Mouse (Mus musculus): Measurements from ENCODE around the gene Akap2. TPM values are rescaled to one million over a fixed set of nuclear protein-coding genes. Genes with fewer than 3 reads are reported as not detected.

Gene Akap2
- polyA plus RNA-seq, 1 experiment from 2014 or later: 1.5 TPM

- Histone ChIP-seq H3K36me3 (no peaks in the 10 kb centered on the region), H3K27ac (no peak overlapping the region), H3K9me3 (replicated peaks) (no peaks in the 10 kb centered on the region), H3K4me1 (replicated peaks) (no peaks in the 10 kb centered on the region), H3K9ac (no peak overlapping the region), H3K4me3 (replicated peaks) (peak overlapping the region; percentile 30), H3K4me2 (peak overlapping the region; percentile 37), H3K27me3 (0 out of 2 replicates have a peak, but pooled peaks cover 7% of the 10 kb centered on the region)
- no peak for DNase-seq
- no peak for ATAC-seq (ENCODE audit: low read depth)
- WGBS (ENCODE audit: insufficient replicate concordance): 26% methylated on average over 17 of the region's 17 CpGs
These were observed 197.9 kb downstream of the Akap2 start for GRCm38 (mm10) chr4:57915216-57915965.

GRCm38 (mm10) chr4:57916201-57916661 lies 198.8 kb downstream of the Akap2 start, which contains the start of gene D630039A03Rik:
TSS of gene D630039A03Rik (minus strand) at chr4:57916297.
- DNase-seq: no peak

GRCm38 (mm10) chr4:57916711-57917110 lies 199.3 kb downstream of the Akap2 start:
- DNase-seq: no peak
- Histone ChIP-seq H3K4me2 (peak overlapping the region; percentile 37; the same call in 1 of the 2 replicates), H3K27me3 (0 out of 2 replicates have a peak, but pooled peaks cover 7% of the 10 kb centered on the region), H3K36me3 (no peaks in the 10 kb centered on the region), H3K9ac (no peak overlapping the region), H3K9me3 (replicated peaks) (no peaks in the 10 kb centered on the region), H3K27ac (no peak overlapping the region), H3K4me3 (replicated peaks) (no peak overlapping the region), H3K4me1 (replicated peaks) (no peaks in the 10 kb centered on the region)
- WGBS (ENCODE audit: insufficient replicate concordance): 54% methylated on average over 4 of the region's 4 CpGs
- no peak for ATAC-seq (ENCODE audit: low read depth)

More at GRCm38 (mm10) chr4:57916201-57916661, 198.8 kb downstream of the Akap2 start, which contains the start of gene D630039A03Rik:
- Histone ChIP-seq H3K9ac (no peak within 1 kb of the TSS), H3K4me3 (replicated peaks) (peak within 1 kb of the TSS; percentile 30), H3K36me3 (no peaks in the 10 kb centered on the region), H3K27me3 (0 out of 2 replicates have a peak, but pooled peaks cover 7% of the 10 kb centered on the region), H3K9me3 (replicated peaks) (no peaks in the 10 kb centered on the region), H3K4me2 (peak within 1 kb of the TSS; percentile 37), H3K27ac (no peak within 1 kb of the TSS), H3K4me1 (replicated peaks) (no peaks in the 10 kb centered on the region)
- WGBS (ENCODE audit: insufficient replicate concordance): 18% methylated on average over 9 of the region's 9 CpGs
- ATAC-seq (ENCODE audit: low read depth): no peak

DNA sequence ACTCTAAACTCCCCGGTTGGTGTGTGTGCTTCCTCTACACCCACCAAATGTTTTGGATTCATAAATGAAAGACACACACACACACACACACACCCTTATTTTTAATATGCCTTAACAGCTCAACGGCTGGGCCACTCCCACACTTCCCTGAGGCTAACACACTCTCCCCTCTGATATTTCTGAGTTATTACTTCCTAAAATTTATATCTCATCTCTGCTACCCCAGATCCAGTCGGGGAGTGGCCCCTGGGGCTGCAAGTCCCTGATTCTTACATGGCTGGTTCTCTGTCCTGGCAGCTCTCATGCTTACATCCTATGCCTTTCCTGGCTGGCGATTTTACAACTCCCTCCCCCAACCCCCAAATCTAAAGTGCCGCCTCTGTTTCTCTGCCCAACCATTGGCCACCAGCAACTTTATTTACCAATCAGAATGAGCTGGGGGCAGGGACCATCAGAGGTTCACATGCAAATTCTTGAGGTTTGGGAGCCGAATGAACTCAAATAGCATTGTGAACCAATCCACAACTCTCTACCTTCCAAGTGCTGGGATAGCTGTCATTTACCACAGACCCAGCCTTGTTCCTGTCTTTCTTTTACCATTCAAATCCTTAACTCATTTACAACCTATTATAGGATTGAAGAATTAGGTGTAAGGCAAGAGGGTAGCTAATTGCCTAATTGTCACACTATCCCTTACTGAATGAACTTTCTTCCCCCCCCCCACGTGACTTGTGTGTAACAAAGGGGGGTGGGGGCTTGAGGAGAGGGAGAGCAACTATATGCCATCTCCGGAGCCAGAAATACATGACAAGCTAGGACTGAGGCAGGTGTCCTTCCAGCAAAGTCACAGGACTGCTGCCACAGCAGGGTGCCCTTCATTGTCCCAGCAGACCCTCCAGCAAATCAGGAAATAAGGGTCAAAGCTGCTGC lies 202.3 kb downstream of the Akap2 start:
- H3K4me2 ChIP-seq: no peak overlapping the region
- H3K4me3 ChIP-seq (replicated peaks): no peak overlapping the region
- no peaks in the 10 kb centered on the region for H3K9me3 ChIP-seq (replicated peaks)
- ATAC-seq (ENCODE audit: low read depth) (no peak), DNase-seq (no peak)
- no peaks in the 10 kb centered on the region for H3K36me3 ChIP-seq
- 0 out of 2 replicates have a peak, but pooled peaks cover 6% of the 10 kb centered on the region for H3K27me3 ChIP-seq
- no peak overlapping the region for H3K9ac ChIP-seq
- no peak overlapping the region for H3K27ac ChIP-seq
- 19% methylated on average over 8 of the region's 8 CpGs for WGBS (ENCODE audit: insufficient replicate concordance)
- H3K4me1 ChIP-seq (replicated peaks): no peaks in the 10 kb centered on the region

- no peak overlapping the region for H3K9ac ChIP-seq
- no peaks in the 10 kb centered on the region for H3K9me3 ChIP-seq (replicated peaks)
- H3K27ac ChIP-seq: no peak overlapping the region
- no peaks in the 10 kb centered on the region for H3K27me3 ChIP-seq
- H3K4me3 ChIP-seq (replicated peaks): no peak overlapping the region
- WGBS (ENCODE audit: insufficient replicate concordance): 56% methylated on average over 1 of the region's 1 CpGs
- H3K4me2 ChIP-seq: no peak overlapping the region
- H3K36me3 ChIP-seq: no peaks in the 10 kb centered on the region
- DNase-seq (no peak), ATAC-seq (ENCODE audit: low read depth) (no peak)
- no peaks in the 10 kb centered on the region for H3K4me1 ChIP-seq (replicated peaks)
These were observed 203.1 kb downstream of the Akap2 start for GRCm38 (mm10) chr4:57920522-57920921.

DNA sequence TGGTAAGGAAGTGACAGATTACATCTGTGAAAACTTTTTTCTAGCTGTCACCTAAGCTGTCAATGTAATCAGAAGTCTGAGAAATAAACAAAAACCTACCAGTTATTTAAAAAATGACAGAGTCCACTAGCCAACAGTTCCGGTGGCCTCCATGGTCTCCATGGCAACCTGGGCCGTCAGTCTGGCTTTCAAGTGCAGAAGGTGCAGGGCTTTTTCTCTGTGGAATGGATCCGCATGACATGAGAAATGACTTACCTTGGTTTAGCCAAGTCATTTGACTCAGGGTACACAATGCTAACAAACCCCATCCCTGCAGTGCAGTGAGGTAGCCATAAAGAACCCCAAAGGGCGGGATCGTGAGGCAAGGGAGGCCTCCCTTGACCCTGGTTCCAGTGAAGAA lies 204.7 kb downstream of the Akap2 start:
- Histone ChIP-seq H3K9me3 (replicated peaks) (no peaks in the 10 kb centered on the region), H3K4me3 (replicated peaks) (no peak overlapping the region), H3K4me2 (no peak overlapping the region), H3K36me3 (no peaks in the 10 kb centered on the region), H3K4me1 (replicated peaks) (no peaks in the 10 kb centered on the region), H3K27me3 (no peaks in the 10 kb centered on the region), H3K27ac (no peak overlapping the region), H3K9ac (no peak overlapping the region)
- ATAC-seq (ENCODE audit: low read depth): no peak
- DNase-seq: no peak
- 58% methylated on average over 5 of the region's 5 CpGs for whole genome bisulfite sequencing (ENCODE audit: insufficient replicate concordance)

DNA sequence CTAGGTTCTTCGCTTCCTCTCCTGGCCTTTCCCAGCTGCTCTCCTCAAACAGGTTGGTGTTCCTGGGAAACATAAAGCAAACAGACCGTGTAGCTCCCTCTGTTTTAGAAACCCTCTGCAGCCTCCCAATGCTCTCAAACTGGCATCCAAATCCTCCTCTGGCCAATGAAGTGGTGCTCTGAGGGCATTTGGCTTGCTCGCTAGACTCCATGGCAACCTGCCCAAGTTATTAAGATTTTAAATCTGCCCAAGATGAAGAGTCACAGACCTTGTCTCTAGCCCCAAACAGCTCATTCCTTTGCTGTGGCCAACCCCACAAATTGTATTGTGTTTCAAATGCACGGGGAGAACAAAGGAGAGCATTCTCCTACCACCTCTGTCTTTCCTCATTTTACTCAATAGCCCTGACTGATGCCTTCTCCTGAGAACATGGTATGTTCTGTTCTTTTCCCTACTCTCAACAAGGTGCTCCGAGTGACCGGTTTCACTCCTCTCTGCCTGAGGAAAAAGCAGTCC lies 207.2 kb downstream of the Akap2 start:
- DNase-seq (no peak), ATAC-seq (ENCODE audit: low read depth) (no peak)
- Histone ChIP-seq H3K27ac (no peak overlapping the region), H3K9ac (no peak overlapping the region), H3K36me3 (no peaks in the 10 kb centered on the region), H3K27me3 (no peaks in the 10 kb centered on the region), H3K4me2 (no peak overlapping the region), H3K9me3 (replicated peaks) (no peaks in the 10 kb centered on the region), H3K4me1 (replicated peaks) (no peaks in the 10 kb centered on the region), H3K4me3 (replicated peaks) (no peak overlapping the region)
- 61% methylated on average over 6 of the region's 6 CpGs for WGBS (ENCODE audit: insufficient replicate concordance)

- no peaks in the 10 kb centered on the region for H3K36me3 ChIP-seq
- H3K4me2 ChIP-seq: no peak overlapping the region
- no peak for ATAC-seq (ENCODE audit: low read depth)
- H3K4me1 ChIP-seq (replicated peaks): 0 out of 2 replicates have a peak, but pooled peaks cover 2% of the 10 kb centered on the region
- H3K9ac ChIP-seq: no peak overlapping the region
- 18% methylated on average over 3 of the region's 3 CpGs for WGBS (ENCODE audit: insufficient replicate concordance)
- no peaks in the 10 kb centered on the region for H3K27me3 ChIP-seq
- no peak overlapping the region for H3K27ac ChIP-seq
- no peak for DNase-seq
- no peaks in the 10 kb centered on the region for H3K9me3 ChIP-seq (replicated peaks)
- no peak overlapping the region for H3K4me3 ChIP-seq (replicated peaks)
These were observed 210.2 kb downstream of the Akap2 start for GRCm38 (mm10) chr4:57927464-57928205.

GRCm38 (mm10) chr4:57930559-57931170 lies 213.2 kb downstream of the Akap2 start:
- Histone ChIP-seq H3K4me1 (replicated peaks) (0 out of 2 replicates have a peak, but pooled peaks cover 2% of the 10 kb centered on the region), H3K9me3 (replicated peaks) (no peaks in the 10 kb centered on the region), H3K27me3 (no peaks in the 10 kb centered on the region), H3K27ac (no peak overlapping the region), H3K4me3 (replicated peaks) (no peak overlapping the region), H3K9ac (no peak overlapping the region), H3K4me2 (no peak overlapping the region), H3K36me3 (no peaks in the 10 kb centered on the region)
- 37% methylated on average over 5 of the region's 5 CpGs for WGBS (ENCODE audit: insufficient replicate concordance)
- DNase-seq (no peak), ATAC-seq (ENCODE audit: low read depth) (no peak)

DNA sequence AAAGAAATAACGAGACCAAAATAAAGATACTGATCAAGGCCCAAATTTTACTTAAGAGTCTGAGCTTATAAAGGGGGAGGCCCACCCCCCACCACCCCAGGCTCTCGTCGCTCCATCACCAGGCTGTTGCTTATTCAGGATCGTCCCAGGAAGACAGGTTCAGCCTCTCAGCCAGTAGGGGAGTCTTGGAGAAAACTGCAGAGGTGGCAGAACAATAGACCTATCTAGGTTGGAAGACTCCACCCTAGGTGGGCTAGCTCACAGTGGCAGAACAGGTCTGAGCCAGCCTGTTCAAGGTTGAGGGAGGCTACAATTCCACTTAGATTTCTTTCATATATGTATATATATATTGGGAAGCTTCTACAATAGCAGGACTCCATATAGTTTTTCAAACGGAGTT lies 216.7 kb downstream of the Akap2 start:
- H3K4me3 ChIP-seq (replicated peaks): no peak overlapping the region
- no peak overlapping the region for H3K4me2 ChIP-seq
- H3K4me1 ChIP-seq (replicated peaks): 0 out of 2 replicates have a peak, but pooled peaks cover 2% of the 10 kb centered on the region
- H3K9me3 ChIP-seq (replicated peaks): no peaks in the 10 kb centered on the region
- no peaks in the 10 kb centered on the region for H3K27me3 ChIP-seq
- no peak overlapping the region for H3K27ac ChIP-seq
- ATAC-seq (ENCODE audit: low read depth): no peak
- no peak for DNase-seq
- WGBS (ENCODE audit: insufficient replicate concordance): 57% methylated on average over 5 of the region's 5 CpGs
- no peaks in the 10 kb centered on the region for H3K36me3 ChIP-seq
- no peak overlapping the region for H3K9ac ChIP-seq
